Mouse (Mus musculus): ENCODE measurements around the gene Tnrc6c.

The Tnrc6c gene

GRCm38 (mm10) chr11:117791441-117791761 lies 137.3 kb downstream of the Tnrc6c start:
- DNase-seq (ENCODE audit: low spot score): no peak

GRCm38 (mm10) chr11:117792281-117792888 lies 138.3 kb downstream of the Tnrc6c start:
- DNase-seq (ENCODE audit: low spot score): peak; percentile 90

DNA sequence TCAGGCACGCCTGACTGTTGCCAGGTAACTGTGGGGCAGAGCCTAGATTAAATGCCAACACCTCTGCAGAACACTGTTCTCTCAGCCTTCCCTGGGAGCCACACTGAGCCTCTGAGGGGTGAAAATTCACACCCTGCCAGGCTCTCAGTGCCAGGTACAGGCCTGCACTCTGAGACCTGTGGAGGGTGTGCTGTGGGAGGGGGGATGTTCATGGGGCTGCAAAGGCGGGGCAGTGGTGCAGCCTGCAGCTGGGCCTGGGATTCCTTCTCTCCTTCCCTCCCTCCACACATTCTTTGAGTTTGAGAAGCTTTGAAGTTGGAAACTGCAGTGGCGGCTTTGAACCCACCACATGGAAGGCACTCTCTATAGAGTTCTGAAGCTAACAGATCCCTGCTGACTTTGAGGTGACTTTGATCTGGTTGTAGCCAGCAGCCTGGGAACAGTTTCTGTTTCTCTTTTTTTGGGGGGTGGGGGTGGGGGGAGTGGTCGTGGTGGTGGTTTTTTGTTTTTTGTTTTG lies 140.0 kb downstream of the Tnrc6c start:
- DNase-seq (ENCODE audit: low spot score): no peak

DNA sequence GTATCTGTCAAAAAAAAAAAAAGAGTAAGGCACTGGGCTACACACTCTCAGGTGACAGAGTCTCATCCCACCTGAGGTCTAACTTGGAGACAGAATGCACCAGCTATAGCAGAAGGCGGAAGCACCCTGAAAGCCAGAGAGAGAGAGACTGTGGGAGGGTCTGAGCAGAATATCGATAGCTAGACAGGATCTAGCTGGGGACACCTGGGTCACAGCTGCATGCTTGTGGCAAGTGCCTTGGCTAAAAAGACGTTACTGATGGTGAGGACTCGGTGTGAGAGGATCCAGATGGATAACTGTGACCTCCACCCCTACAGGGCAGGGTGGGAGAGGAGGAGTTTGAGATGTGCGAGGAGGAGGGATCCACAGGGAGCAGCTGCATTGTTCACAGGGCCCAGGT lies 142.9 kb downstream of the Tnrc6c start:
- DNase-seq (ENCODE audit: low spot score): no peak

GRCm38 (mm10) chr11:117797511-117798159 lies 143.5 kb downstream of the Tnrc6c start, which contains the start of gene 6030468B19Rik:
Gene 6030468B19Rik (plus strand): TSS chr11:117797660.
- DNase-seq (ENCODE audit: low spot score): peak; percentile 90

DNA sequence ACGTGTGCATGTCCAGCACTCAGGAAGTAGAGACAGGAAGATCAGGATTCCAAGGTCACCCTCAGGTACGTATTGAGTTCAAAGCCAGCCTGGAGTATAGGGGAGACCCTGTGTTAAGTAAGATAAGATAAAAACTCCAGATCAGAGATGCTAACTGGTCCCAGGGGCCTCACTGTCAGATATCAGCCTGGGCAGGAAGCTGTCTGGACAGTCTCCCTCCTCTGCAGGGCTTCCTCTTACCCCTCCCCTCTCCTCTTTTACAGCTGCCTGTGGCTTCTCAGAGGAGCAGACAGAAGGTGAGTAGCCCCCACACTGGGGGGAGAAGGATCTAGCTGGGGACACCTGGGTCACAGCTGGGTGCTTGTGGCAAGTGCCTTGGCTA lies 144.1 kb downstream of the Tnrc6c start:
- no peak for DNase-seq (ENCODE audit: low spot score)

GRCm38 (mm10) chr11:117799174-117799573 lies 145.1 kb downstream of the Tnrc6c start:
- DNase-seq (ENCODE audit: low spot score): no peak

- DNase-seq (ENCODE audit: low spot score): no peak
Measured at GRCm38 (mm10) chr11:117800038-117800437, 145.9 kb downstream of the Tnrc6c start.

DNA sequence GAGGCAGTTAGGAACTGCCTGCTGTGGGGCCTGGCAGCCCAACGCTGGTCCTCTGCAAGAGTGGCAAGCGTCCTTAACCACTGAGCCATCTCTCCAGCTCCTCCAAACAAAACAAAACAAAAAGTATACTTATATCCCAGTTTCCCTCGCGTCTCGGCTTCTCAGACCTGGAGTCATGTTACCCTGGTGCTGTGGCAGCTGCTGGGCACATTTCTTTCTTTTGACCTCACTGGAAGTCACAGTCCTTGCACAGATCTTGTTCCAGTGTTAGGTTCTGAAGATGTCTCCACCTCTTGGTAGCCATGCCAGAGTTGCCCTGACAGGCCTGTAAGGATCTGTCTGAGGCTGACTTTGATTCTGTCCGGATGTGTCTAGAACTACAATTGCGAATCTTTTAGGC lies 147.6 kb downstream of the Tnrc6c start:
- no peak for DNase-seq (ENCODE audit: low spot score)

- no peak for DNase-seq (ENCODE audit: low spot score)
Measured at GRCm38 (mm10) chr11:117803166-117803688, 149.1 kb downstream of the Tnrc6c start.

DNA sequence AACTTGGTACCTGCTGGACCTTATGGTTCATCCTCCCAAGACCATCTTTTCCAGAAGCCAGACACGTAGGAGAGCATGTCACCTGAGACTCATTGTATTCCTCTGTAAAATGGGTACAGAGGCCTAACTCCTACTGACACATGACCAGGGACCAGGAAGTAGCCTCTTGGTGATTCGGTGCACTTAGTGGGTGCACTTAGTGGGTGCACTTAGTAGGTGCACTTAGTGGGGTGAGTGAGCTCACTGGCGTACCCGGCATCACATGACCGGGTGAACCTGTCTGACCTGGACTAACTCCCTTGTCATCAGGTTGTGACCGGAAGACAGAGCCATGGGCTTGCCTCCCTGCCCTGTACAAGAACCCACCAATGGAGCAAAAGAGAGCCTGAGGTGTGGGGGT lies 152.7 kb downstream of the Tnrc6c start:
- no peak for DNase-seq (ENCODE audit: low spot score)

- DNase-seq (ENCODE audit: low spot score): peak; percentile 77
Measured at GRCm38 (mm10) chr11:117809407-117810311, 155.6 kb downstream of the Tnrc6c start, which contains the start of the genes Gm20708 and Syngr2. Gene Gm20708 (plus strand): TSS chr11:117809668. Gene Syngr2 (plus strand): TSS chr11:117809668.

DNA sequence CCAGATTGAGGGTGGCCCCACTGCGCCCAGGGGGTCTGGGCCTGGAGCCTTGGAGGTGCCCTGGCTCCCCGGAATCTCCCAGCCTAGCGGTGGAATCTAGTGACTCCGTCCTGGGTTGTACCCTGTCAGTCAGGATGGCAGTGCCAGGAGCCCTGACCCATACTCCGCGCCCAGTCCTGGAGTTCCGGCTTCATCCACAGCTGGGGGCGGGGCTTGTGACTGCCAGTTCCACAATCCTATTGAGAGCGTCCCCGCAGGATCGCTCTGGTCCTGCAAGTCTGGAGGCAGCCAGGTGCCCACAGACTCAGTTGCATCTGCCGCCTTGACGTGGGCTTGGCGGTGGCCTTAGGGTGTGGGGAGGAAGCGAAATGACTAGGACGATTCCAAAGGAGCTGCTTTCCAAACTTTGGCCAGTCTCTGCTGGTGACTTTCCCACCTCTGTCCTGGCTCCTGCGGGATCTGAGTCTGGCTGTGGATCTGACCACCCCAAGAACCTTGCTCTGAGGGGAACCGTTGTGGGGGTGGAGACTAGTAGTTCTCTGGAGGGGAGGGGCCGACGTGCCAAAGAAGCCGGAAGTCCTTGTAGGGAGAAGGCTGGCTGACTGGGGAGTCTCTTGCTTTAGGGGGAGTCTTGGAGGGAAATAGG lies 156.4 kb downstream of the Tnrc6c start:
- peak; percentile 78 for DNase-seq (ENCODE audit: low spot score)

Data from c-Kit-positive CD71-positive TER-119-positive erythroid progenitor cells, embryonic 14.5 days (primary cell).